Mouse (Mus musculus) hindlimb bud, embryonic 11.5 days (tissue): ENCODE data around the gene Olfr761.
"Not testable (repeated sequence)": the region's sequence is repeated elsewhere in the genome, so short reads cannot be mapped to it uniquely, and the experiment has no call there.

Source experiments
- DNase-seq: peaks from one replicate; pipeline ENCODE4 v3.0.0-alpha.2; 2012; ENCODE audit warnings: low read depth, low spot score; ENCODE audit errors: extremely low spot score

Gene Olfr761

GRCm38 (mm10) chr17:37952979-37953378 is at the start of gene Olfr761:
Gene Olfr761 (minus strand): TSS chr17:37953079.
- no peak for DNase-seq

- no peak for DNase-seq
These were observed 42.9 kb upstream of the Olfr761 start for GRCm38 (mm10) chr17:37995635-37996307.

- DNase-seq, result no peak
These were observed 37.6 kb upstream of the Olfr761 start for GRCm38 (mm10) chr17:37990453-37990961.

GRCm38 (mm10) chr17:37973591-37973990 is 20.7 kb upstream of the Olfr761 start:
- DNase-seq, result no peak

- no peak for DNase-seq
These were observed 32.6 kb downstream of the Olfr761 start, which contains the start of gene Olfr128 for GRCm38 (mm10) chr17:37920248-37920647. Gene Olfr128 (plus strand): TSS chr17:37920548.

GRCm38 (mm10) chr17:37906821-37907220 is 46.1 kb downstream of the Olfr761 start:
- not testable (repeated sequence) for DNase-seq
